Mouse (Mus musculus): ENCODE measurements around the gene A730061H03Rik. TPM values are rescaled to one million over a fixed set of nuclear protein-coding genes. Genes with fewer than 3 reads are reported as not detected.

Gene A730061H03Rik
- total RNA-seq (2017), result 3.4 TPM in 1 of 2 replicates, not detected in the other

DNA sequence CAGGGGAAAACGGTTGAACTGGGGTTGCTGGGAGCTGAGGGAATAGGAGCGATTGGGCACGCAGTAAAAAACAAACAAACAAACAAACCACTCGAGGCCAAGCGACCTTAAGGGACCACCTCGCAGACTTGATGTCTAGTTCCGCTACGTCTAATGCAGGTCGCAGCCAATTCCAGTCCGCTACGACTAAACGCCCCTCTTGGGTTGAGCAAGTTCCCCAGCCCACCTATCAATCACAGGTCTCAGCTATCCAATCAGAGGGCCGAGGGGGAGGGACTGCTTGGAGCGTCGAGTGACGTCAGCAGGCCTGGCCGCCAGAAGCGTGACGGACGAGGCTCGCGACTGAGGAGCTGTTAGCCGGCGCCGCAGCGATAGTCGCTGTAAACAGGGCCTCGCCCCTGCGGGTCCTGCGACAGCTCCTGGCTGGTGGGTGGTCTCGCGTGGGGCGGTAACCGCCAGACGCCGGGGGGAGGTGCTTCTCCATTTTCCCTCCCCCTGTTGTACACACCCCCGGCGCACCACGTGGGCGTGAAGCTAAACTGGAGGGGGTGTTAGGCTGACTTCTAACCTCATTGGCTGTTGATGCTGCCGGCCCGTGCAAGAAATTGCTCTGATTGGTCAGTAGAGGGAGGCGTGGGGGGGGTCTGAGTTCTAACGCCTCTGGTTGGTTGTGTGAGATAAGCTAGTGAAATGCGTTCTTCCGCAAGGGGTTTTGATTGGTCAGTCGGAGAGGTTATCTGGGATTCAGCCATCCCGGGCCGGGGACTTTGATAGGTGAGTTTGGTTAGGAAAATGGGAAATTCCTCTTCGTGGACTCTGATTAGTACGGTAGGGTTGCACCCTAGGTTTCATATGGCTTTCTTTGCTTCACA lies at the start of gene A730061H03Rik:
Gene A730061H03Rik (minus strand): TSS at position 205 of the 872 bp plus-strand sequence.
- peak; percentile 82 to 86 for ATAC-seq (replicated peaks in 1 of 2; ENCODE audit: insufficient read depth in 1 of 2, low FRiP score in 2 of 2, low TSS enrichment in 1 of 2, low read depth in 1 of 2, poor library complexity in 2 of 2, severe bottlenecking in 2 of 2)

DNA sequence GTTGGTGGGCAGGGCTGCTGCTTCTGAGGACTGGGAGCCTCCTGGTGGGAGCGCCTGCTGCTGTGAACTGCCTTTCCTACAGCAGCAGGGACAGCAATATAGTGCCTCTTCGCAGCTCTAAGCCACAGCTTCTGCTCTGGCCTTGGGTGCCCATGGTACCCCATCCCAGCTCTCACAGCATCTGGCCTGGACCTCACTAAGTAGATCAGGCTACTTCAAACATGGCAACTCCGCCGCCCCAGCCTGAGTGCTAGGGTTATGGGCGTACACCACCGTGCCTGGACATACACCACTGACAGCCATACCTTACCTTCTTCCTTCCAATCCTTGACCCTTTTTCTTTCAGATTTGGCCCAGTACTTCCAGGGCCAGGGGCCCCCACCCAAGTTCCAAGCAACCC lies 48.1 kb upstream of the A730061H03Rik start:
- ATAC-seq (replicated peaks in 1 of 2; ENCODE audit: insufficient read depth in 1 of 2, low FRiP score in 2 of 2, low TSS enrichment in 1 of 2, low read depth in 1 of 2, poor library complexity in 2 of 2, severe bottlenecking in 2 of 2), result no peak

DNA sequence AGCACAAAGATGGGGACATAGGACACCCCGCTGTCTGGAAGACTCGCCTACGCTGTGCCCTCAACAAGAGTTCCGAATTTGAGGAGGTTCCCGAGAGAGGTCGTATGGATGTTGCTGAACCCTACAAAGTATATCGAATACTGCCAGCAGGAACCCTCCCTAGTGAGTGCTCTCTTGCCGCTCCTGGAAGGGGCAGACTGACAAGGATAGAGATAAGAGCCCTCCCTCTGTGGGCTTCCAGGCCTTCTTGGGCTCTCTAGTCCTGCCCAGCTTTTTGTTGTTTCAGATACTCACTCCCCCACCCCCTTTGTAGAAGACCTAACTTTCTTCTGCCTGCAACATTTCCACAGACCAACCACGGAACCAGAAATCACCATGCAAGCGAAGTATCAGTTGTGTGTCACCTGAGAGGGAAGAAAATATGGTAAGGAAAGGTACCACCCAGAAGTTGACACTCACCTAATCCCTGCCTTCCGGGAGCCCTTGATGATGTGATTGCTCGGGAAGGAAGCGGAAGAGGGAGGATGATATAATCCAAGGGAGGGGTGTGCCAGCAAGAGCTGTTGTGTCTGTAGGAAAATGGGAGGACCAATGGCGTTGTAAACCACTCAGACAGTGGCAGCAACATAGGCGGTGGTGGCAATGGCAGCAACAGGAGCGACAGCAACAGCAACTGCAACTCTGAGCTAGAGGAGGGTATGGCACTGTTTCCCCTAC lies 45.7 kb upstream of the A730061H03Rik start:
- ATAC-seq (replicated peaks in 1 of 2; ENCODE audit: insufficient read depth in 1 of 2, low FRiP score in 2 of 2, low TSS enrichment in 1 of 2, low read depth in 1 of 2, poor library complexity in 2 of 2, severe bottlenecking in 2 of 2), result no peak

DNA sequence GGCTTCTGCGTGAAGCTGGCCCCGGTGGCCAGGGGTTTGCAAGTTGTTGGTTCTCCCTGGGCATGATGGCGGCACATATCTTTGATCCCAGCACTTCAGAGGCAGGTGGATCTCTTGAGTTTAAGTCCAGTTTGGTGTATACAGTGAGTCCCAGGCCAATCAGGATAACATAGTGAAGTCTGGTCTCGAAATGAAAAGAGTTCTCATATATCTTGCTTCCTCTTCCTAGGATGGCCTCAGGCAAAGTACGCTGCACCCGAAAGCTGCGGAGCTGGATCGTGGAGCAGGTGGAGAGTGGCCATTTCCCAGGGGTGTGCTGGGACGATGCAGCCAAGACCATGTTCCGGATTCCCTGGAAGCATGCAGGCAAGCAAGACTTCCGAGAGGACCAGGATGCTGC lies 44.6 kb upstream of the A730061H03Rik start:
- ATAC-seq (replicated peaks in 1 of 2; ENCODE audit: insufficient read depth in 1 of 2, low FRiP score in 2 of 2, low TSS enrichment in 1 of 2, low read depth in 1 of 2, poor library complexity in 2 of 2, severe bottlenecking in 2 of 2), result no peak

DNA sequence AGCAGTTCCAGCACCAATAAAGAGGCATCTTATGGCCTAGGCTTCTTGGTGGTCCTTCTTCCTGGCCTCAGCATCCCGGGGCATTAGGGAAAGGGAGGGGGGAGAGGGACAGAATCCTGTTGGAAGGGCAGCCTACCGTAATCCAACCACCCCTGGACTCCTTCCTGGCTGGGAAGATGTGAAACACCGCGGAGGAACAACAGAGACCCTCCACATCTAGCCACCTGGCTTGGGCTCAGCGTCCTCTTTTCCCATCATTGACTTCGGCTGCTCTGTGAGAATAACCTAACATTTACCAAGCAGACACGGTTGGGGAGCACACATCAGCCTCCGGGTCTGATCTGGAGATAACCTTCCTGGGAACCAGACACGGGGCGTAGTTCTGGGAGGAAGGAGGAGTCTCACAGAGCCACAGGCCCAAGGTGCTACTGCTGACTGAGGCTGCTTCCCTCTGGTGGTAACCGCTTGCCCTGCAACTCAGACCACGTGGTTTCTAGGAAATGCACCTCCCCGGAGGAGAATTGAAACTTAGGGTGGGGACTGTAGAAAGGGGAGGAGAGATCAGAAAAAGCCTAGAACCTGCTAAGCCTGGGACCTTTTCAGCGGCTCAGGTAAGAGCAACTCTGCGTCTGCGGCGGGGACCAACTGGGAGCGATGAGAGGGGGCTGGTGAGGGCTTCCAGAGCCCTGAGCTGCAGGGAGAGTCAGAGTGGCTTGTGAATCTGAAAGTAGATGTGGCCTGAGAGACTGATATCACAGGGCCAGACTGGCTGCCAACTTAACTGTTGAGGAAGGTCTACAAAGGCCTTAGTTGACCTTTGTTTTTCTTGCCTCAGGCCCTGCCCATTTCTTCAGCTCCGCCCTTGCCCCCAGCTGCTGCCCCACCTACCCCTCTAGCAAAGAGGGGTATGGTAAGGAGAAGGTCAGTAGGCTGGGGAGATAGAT lies 43.7 kb upstream of the A730061H03Rik start:
- peak; percentile 95 for ATAC-seq (replicated peaks in 1 of 2; ENCODE audit: insufficient read depth in 1 of 2, low FRiP score in 2 of 2, low TSS enrichment in 1 of 2, low read depth in 1 of 2, poor library complexity in 2 of 2, severe bottlenecking in 2 of 2)

DNA sequence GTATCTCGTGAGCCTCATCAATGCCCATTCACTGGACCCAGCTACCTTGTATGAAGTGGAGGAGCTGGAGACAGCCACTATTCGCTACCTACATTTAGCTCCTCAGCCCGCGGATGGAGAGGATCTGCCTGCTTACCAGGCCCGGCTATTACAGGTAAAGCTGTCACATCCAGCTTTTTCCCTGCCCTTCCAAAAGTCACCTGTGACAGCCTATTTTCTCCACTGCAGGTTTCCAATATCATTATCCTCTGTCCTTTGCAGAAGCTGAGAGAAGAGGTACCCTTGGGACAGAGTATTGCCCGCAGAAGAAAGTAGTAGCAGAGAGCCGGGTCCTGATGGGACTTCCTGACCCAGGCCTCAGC lies 43.0 kb upstream of the A730061H03Rik start, which contains the start of gene Irf9:
Gene Irf9 (plus strand): TSS at position 301 of the 362 bp plus-strand sequence.
- ATAC-seq (replicated peaks in 1 of 2; ENCODE audit: insufficient read depth in 1 of 2, low FRiP score in 2 of 2, low TSS enrichment in 1 of 2, low read depth in 1 of 2, poor library complexity in 2 of 2, severe bottlenecking in 2 of 2), result peak in 1 of 2 experiments; percentile 2; a peak in 1 of 4 replicates

DNA sequence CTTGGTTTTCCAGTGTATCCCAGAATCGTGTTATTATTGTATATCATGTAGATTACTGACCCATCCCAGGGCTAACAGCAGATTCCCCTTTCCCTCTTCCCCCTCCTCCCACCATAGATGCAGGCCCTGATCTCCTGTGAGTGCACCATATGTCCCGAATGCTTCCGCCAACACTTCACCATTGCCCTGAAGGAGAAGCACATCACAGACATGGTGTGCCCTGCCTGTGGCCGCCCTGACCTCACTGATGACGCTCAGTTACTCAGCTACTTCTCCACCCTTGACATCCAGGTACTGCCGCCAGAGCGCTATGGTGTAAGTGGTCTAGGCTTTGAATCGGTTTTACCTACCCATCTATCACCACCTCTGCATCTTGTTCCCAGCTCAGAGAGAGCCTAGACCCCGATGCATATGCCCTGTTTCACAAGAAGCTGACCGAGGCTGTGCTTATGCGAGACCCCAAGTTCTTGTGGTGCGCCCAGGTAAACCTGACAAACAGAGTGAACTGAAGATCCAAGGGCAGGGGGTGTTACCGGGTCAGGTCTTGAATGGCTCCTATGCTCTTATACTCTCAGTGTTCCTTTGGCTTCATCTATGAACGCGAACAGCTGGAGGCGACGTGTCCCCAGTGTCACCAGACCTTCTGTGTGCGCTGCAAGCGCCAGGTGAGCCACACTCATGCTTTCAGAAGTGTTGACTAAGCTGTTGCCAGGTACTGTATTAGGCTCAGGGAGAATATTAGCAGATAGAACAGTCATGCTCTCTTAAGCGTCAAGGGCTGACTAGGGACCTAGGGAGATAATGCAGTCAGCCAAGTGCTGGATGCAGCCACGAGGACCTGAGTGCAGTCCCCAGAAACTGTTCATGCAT lies 38.5 kb upstream of the A730061H03Rik start:
- ATAC-seq (replicated peaks in 1 of 2; ENCODE audit: insufficient read depth in 1 of 2, low FRiP score in 2 of 2, low TSS enrichment in 1 of 2, low read depth in 1 of 2, poor library complexity in 2 of 2, severe bottlenecking in 2 of 2), result no peak

DNA sequence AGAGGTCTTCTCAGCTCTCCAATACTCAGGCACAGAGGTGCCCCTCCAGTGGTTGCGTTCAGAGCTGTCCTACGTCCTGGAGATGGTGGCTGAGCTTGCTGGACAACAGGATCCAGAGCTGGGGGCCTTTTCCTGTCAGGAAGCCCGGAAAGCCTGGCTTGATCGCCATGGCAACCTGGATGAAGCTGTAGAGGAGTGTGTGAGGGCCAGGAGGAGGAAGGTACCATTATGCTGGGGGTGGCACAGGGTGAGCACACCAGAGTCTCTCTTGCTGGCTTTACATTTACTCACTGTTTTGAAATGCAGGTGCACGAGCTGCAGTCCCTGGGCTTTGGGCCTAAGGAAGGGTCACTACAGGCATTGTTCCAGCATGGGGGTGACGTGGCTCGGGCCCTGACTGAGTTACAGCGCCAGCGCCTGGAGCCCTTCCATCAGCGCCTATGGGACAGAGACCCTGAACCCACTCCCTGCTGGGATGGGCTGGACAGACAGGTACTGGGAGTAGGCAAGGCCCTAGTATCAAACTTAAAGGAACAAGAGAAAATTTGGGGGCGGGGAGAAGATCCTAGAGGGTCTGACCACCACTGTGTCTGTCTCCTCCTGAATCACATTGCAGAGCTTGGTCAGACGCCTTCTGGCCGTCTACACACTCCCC lies 36.0 kb upstream of the A730061H03Rik start:
- no peak for ATAC-seq (replicated peaks in 1 of 2; ENCODE audit: insufficient read depth in 1 of 2, low FRiP score in 2 of 2, low TSS enrichment in 1 of 2, low read depth in 1 of 2, poor library complexity in 2 of 2, severe bottlenecking in 2 of 2)

DNA sequence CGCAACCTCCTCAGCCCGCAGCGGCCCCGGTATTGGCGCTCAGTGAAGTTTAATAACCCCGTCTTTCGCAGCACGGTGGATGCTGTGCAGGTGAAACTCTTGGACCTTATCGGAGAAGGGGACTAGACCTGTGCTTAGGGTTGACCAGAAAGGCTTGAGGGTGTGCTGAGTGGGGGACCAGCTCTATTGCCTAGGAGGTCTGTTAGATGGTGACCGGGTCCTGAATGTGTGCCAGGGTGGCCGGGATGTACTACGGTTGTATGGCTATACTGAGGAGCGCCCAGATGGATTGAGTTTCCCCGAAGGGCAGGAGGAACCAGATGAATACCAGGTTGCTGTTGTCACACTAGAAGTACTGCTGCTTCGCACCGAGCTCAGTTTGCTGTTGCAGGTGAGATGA lies 32.0 kb upstream of the A730061H03Rik start:
- ATAC-seq (replicated peaks in 1 of 2; ENCODE audit: insufficient read depth in 1 of 2, low FRiP score in 2 of 2, low TSS enrichment in 1 of 2, low read depth in 1 of 2, poor library complexity in 2 of 2, severe bottlenecking in 2 of 2), result no peak

DNA sequence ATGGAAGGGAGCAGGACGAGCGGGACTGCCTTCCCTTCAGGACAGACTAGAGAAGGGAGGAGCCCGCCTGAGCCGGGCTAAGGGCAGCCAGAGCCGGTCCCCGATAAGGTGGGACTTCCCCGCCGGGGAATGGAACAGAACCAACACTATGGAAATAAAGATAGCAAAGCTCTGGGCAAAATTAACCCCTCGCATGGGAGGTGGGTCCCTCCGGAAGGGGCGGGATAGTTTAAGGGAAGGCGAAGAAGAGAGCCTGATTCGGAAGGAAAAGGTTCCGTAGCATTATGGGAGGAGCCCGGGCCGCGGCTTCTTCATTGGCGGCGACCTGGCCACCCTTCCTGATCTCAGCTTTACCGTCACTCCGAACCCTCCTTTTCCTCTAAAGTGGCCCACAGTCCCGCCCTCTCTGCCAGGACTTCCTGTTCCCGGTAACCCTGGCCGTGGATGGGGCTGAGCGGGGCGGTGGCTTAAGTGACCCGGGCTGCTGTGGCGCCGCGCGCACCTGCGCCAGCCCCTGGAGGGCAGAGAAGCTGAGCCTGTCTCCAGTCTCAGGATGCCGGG lies 31.2 kb upstream of the A730061H03Rik start, which contains the start of gene Rnf31:
Gene Rnf31 (plus strand): TSS at position 378 of the 561 bp plus-strand sequence.
- peak; percentile 77 to 88 for ATAC-seq (replicated peaks in 1 of 2; ENCODE audit: insufficient read depth in 1 of 2, low FRiP score in 2 of 2, low TSS enrichment in 1 of 2, low read depth in 1 of 2, poor library complexity in 2 of 2, severe bottlenecking in 2 of 2)

DNA sequence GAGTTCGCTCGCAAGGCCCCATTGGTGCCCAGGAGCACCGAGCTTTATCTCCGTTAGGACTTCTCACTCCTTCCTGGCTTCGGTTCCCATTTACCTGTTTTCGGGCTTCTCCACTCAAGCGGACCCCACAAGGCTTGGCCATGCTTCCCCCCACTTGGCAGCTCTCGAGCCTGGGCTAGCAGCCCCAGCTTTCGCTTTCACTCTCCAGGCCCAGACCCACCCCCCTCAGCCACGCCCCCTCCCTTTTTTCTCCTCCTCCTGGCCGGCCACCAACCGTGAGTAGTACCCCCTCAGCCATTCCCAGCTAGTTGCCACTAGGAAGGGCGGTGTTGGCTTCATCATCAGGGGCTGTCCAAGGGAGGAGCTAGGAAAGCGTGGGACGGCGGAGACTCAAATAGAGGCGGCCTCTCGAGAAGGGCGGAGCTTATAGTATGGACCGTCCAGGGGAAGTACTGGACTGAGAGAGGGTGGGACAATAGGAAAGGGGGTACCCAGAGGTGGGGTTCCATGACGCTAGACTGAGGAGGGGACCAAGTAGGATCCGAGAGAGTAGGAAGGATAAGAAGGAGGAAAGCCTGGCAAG lies 30.6 kb upstream of the A730061H03Rik start, which contains the start of gene Psme2:
Gene Psme2 (minus strand): TSS at position 366 of the 583 bp plus-strand sequence.
- ATAC-seq (replicated peaks in 1 of 2; ENCODE audit: insufficient read depth in 1 of 2, low FRiP score in 2 of 2, low TSS enrichment in 1 of 2, low read depth in 1 of 2, poor library complexity in 2 of 2, severe bottlenecking in 2 of 2), result peak; percentile 82 to 92

DNA sequence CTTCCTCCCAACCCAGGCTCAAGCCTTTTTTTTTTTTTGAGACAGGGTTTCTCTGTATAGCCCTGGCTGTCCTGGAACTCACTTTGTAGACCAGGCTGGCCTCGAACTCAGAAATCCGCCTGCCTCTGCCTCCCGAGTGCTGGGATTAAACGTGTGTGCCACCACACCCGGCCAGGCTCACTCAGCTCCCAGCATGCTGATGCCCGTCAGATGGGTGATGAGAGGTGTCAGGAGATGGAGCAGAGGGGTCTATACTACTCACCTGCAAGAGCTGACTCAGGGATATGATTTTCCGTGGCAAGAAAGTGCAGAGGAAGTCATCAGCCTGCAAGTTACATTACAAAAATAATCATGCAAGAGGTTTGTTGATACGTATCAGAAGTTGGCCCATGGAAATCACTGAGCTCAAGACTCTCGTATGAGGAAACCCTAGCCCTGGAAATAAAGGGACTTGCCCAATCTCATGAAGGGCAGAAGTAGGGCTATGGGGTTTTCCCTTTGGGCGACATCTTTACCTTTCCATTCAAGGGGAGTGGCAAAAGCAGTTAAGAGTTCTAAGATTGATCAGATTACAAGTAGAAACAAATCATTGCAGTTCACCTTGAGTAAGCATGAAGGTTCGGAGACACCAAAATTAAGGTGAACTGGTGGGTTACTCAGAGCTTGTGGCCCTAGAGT lies 29.7 kb upstream of the A730061H03Rik start:
- ATAC-seq (replicated peaks in 1 of 2; ENCODE audit: insufficient read depth in 1 of 2, low FRiP score in 2 of 2, low TSS enrichment in 1 of 2, low read depth in 1 of 2, poor library complexity in 2 of 2, severe bottlenecking in 2 of 2), result no peak

DNA sequence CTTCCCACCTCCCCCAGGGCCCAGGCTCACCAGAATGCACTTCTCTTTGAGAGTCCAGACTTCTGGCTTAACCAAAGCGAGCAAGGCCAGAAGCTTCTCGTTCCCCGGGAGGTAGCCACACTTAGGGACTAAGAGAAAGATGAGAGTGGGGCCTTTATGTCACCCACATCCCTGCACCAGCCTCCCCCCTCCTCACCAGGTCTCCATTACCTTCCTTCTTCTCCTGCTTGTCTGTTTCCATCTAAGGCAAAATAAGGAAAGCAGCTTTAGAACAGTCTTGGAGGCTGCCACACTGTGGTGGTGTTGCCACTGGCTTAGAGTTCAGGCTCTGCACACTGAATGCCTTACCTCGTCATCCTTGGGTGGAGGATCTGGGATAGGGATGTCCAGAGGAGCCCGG lies 29.1 kb upstream of the A730061H03Rik start:
- ATAC-seq (replicated peaks in 1 of 2; ENCODE audit: insufficient read depth in 1 of 2, low FRiP score in 2 of 2, low TSS enrichment in 1 of 2, low read depth in 1 of 2, poor library complexity in 2 of 2, severe bottlenecking in 2 of 2), result no peak

DNA sequence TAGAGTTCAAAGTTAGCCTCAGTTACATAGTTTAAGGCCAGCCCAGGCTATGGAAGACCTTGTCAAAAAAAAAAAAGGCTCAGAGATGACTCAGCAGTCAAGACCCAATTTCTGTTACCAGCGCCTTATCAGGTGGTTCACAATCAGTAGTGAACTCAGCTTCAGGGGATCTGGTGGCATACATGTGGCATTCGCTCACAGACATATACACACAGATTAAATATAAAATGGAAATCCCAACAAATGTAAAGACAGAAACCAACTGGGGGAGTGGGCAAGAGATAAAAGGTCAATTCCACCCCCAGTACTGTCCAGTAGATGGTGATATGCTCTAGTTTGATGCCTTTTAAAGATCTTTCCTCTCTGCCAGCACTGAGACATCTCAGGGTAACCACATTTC lies 25.9 kb upstream of the A730061H03Rik start:
- ATAC-seq (replicated peaks in 1 of 2; ENCODE audit: insufficient read depth in 1 of 2, low FRiP score in 2 of 2, low TSS enrichment in 1 of 2, low read depth in 1 of 2, poor library complexity in 2 of 2, severe bottlenecking in 2 of 2), result no peak

DNA sequence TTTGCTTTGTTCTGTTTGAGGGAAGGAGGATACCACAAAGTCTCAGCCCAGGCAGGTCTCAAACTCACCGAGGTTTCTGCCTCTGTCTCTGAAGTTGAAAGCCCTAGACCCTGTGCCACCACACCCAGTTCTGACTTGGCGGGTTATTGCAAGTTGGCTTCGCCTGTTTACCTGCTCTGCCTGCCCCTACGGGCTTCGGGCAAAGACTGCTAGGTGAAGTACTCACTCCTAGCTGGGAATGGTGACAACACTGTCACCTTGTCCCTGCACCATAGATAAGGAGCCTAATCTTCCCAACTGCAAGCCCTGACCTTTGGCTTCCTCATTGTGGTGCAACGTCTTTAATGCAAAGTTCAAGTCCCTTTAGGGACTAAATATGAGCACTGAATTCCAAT lies 25.4 kb upstream of the A730061H03Rik start:
- ATAC-seq (replicated peaks in 1 of 2; ENCODE audit: insufficient read depth in 1 of 2, low FRiP score in 2 of 2, low TSS enrichment in 1 of 2, low read depth in 1 of 2, poor library complexity in 2 of 2, severe bottlenecking in 2 of 2), result peak in 1 of 2 experiments; percentile 34; a peak in 1 of 4 replicates
